Mouse (Mus musculus): Measurements from ENCODE around the gene Cdc34. TPM values are rescaled to one million over a fixed set of nuclear protein-coding genes. Genes with fewer than 3 reads are reported as not detected.

The Cdc34 gene
- polyA plus RNA-seq (2014; fragmentation: Nextera tagmentation; extraction: Ambion mirVana): 149 and 178 TPM in 2 replicates

DNA sequence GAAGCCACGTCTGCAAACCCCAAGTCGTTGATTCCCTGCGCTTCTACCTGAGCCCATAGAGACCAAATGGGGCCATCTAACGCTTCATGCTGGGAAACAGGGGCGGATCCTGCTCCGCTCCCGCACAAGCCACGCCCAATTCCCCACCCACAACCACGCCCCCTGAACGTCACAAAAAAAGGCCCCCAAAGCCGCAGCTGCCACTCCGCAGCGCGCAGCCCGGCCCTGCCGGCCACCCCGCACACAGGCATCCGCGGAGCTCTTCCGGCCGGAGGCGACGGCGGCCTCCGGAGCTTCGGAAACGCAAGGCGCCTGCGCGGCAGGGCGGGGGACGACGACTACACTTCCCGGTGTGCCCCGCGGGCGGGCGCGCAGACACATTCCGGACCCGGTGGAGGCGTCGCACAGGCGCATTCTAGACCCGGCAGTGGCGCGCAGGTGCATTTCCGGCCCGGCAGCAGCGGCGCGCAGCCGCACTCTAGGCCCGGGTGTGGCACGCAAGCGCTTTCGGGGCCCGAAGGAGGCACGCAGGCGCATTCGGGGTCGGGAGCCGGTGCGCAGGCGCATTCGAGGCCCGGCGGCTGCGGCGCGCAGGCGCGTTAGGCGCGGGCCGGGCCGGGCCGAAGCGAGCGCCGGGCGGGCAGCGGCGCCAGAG, at the start of gene Cdc34:
Cdc34 (plus strand) TSS at position 605 of the 655 bp plus-strand sequence.
- DNase-seq (ENCODE audit: low spot score, missing footprints) (peak; percentile 100), ATAC-seq (ENCODE audit: low FRiP score) (peak; percentile 95)
- peaks cover 17% of the 10 kb centered on the region for H3K4me1 ChIP-seq (ENCODE audit: control insufficient read depth, insufficient read depth, low read length)
- no peaks in the 10 kb centered on the region for H3K9me3 ChIP-seq (ENCODE audit: control insufficient read depth, low read length)
- under 1% methylated on average over 72 of the region's 84 CpGs for WGBS
- peak within 1 kb of the TSS; percentile 83 for H3K4me3 ChIP-seq (ENCODE audit: low read depth, low read length)
- H3K36me3 ChIP-seq (ENCODE audit: control insufficient read depth, insufficient read depth, low read length): peaks cover 16% of the 10 kb centered on the region
- H3K4me2 ChIP-seq: peak within 1 kb of the TSS; percentile 54
- H3K9ac ChIP-seq (ENCODE audit: low read length): peak within 1 kb of the TSS; percentile 78
- no peaks in the 10 kb centered on the region for H3K27me3 ChIP-seq (ENCODE audit: control insufficient read depth, insufficient read depth, low read length)
- H3K27ac ChIP-seq (ENCODE audit: low read depth, low read length): peak within 1 kb of the TSS; percentile 33

DNA sequence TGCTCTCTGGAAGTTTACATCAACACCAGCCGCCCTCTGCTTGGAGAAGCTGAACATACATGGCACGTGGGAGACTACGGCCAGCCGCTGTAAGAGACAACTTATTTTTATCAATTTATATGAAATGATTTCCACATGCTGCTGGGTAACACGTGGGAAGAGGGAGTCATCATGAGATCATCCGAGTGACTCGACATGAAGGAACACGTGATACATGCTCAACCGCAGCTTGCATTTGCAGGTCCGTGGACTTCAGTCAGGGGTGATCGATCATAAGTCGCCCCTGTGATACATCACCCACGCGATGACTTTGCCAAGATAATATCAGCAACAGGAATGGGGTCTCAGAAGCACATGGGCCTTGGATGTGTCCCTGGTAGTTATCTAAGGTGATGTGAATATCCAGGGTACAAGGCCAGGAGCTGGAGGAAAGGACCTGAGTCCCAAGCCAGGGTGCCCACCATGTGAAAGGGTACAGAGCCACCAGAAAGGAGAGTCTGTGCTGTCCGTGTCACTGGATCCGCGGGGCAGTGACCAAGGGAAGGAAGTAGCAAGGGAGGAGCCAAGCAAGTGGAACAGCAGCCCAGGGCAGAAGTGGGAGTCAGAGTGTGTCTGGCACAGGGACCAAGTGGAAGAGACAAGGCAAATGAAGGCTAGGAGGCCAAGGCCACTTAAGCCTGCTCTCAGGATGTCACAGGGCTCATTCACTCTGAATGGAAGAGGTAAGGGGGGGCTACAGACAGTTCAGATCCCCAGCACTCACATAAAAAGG, 48.8 kb upstream of the Cdc34 start:
- H3K27me3 ChIP-seq (ENCODE audit: control insufficient read depth, insufficient read depth, low read length): peaks cover 1% of the 10 kb centered on the region; the same call in 1 of the 2 replicates
- 88% methylated on average over 17 of the region's 17 CpGs for WGBS
- no peaks in the 10 kb centered on the region for H3K36me3 ChIP-seq (ENCODE audit: control insufficient read depth, insufficient read depth, low read length)
- no peak for ATAC-seq (ENCODE audit: low FRiP score)
- no peak overlapping the region for H3K27ac ChIP-seq (ENCODE audit: low read depth, low read length)
- no peak overlapping the region for H3K4me2 ChIP-seq
- H3K4me3 ChIP-seq (ENCODE audit: low read depth, low read length): no peak overlapping the region
- 0 out of 2 replicates have a peak, but pooled peaks cover 3% of the 10 kb centered on the region for H3K4me1 ChIP-seq (ENCODE audit: control insufficient read depth, insufficient read depth, low read length)
- H3K9me3 ChIP-seq (ENCODE audit: control insufficient read depth, low read length): no peaks in the 10 kb centered on the region
- DNase-seq (ENCODE audit: low spot score, missing footprints): no peak
- H3K9ac ChIP-seq (ENCODE audit: low read length): no peak overlapping the region

- H3K27ac ChIP-seq (ENCODE audit: low read depth, low read length): no peak overlapping the region
- H3K4me3 ChIP-seq (ENCODE audit: low read depth, low read length): peak overlapping the region; percentile 74
- no peak overlapping the region for H3K9ac ChIP-seq (ENCODE audit: low read length)
- peaks cover 15% of the 10 kb centered on the region for H3K27me3 ChIP-seq (ENCODE audit: control insufficient read depth, insufficient read depth, low read length)
- 79% methylated on average over 8 of the region's 8 CpGs for WGBS
- DNase-seq (ENCODE audit: low spot score, missing footprints) (no peak), ATAC-seq (ENCODE audit: low FRiP score) (no peak)
- peak overlapping the region; percentile 86 for H3K4me2 ChIP-seq
- peaks cover 8% of the 10 kb centered on the region; the same call in 1 of the 2 replicates for H3K4me1 ChIP-seq (ENCODE audit: control insufficient read depth, insufficient read depth, low read length)
- H3K9me3 ChIP-seq (ENCODE audit: control insufficient read depth, low read length): no peaks in the 10 kb centered on the region
- H3K36me3 ChIP-seq (ENCODE audit: control insufficient read depth, insufficient read depth, low read length): no peaks in the 10 kb centered on the region
Measured at GRCm38 (mm10) chr10:79636287-79636686, 45.7 kb upstream of the Cdc34 start.

DNA sequence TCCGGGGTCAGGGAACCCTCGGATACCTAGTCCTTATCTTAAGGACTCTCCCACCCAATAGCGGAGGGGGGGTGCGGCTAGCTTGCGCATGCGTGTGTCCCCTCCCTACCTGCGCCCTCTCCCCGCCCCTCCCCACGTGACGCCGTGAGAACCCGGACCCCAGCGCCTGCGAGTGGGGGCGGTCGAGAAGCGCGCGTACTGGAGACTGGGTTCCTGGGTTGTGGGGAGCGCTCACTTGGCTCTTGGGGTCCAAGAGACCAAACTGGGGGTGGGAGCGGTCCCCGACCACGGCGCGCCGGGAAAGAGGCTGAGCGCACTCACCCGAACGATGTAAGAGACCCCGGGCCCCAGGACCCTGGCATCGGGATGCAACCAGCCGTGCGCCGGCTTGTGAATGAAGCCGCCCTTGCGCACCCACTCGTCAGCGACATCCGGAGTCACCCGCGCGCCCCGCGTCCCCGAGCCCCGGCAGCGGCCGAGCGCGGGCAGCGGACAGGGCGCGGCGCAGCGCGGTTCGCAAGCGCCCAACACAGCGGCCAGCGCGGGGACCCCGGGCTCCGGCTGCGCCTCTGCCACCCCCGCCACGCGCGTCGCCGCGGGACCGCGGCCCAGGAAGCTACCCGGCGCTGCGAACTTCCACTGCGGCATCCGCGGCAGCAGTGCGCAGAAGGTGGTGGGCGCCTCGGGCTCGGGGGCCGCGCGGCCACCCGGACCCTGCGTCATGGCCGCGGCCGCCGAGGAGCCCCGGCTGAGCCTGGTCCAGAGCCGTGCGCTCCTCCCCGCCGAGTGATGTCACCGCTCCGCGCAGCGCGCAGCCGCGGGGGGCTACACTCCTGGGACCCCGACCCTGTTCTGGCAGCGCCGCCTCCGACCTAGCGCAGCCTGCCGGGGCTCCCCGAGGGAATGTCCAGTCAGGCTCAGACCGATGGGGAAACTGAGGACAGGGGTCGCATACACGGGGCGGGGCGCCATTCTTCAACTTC, 44.6 kb upstream of the Cdc34 start, which contains the start of gene Shc2:
Shc2 (minus strand) TSS at position 791 of the 983 bp plus-strand sequence.
- Histone ChIP-seq H3K27me3 (ENCODE audit: control insufficient read depth, insufficient read depth, low read length) (peaks cover 15% of the 10 kb centered on the region), H3K4me1 (ENCODE audit: control insufficient read depth, insufficient read depth, low read length) (peaks cover 8% of the 10 kb centered on the region; the same call in 1 of the 2 replicates), H3K36me3 (ENCODE audit: control insufficient read depth, insufficient read depth, low read length) (no peaks in the 10 kb centered on the region), H3K27ac (ENCODE audit: low read depth, low read length) (peak within 1 kb of the TSS; percentile 76), H3K9me3 (ENCODE audit: control insufficient read depth, low read length) (no peaks in the 10 kb centered on the region), H3K4me2 (peak within 1 kb of the TSS; percentile 86), H3K9ac (ENCODE audit: low read length) (peak within 1 kb of the TSS; percentile 89), H3K4me3 (ENCODE audit: low read depth, low read length) (peak within 1 kb of the TSS; percentile 74)
- DNase-seq (ENCODE audit: low spot score, missing footprints): peak; percentile 96
- peak; percentile 91 for ATAC-seq (ENCODE audit: low FRiP score)
- under 1% methylated on average over 89 of the region's 116 CpGs for WGBS

- peaks cover 15% of the 10 kb centered on the region for H3K27me3 ChIP-seq (ENCODE audit: control insufficient read depth, insufficient read depth, low read length)
- DNase-seq (ENCODE audit: low spot score, missing footprints) (peak; percentile 93), ATAC-seq (ENCODE audit: low FRiP score) (peak; percentile 49)
- H3K4me1 ChIP-seq (ENCODE audit: control insufficient read depth, insufficient read depth, low read length): peaks cover 8% of the 10 kb centered on the region; the same call in 1 of the 2 replicates
- H3K36me3 ChIP-seq (ENCODE audit: control insufficient read depth, insufficient read depth, low read length): no peaks in the 10 kb centered on the region
- peak overlapping the region; percentile 89; the same call in 1 of the 2 replicates for H3K9ac ChIP-seq (ENCODE audit: low read length)
- peak overlapping the region; percentile 30 for H3K27ac ChIP-seq (ENCODE audit: low read depth, low read length)
- 4% methylated on average over 23 of the region's 23 CpGs for WGBS
- H3K4me2 ChIP-seq: peak overlapping the region; percentile 86
- H3K9me3 ChIP-seq (ENCODE audit: control insufficient read depth, low read length): no peaks in the 10 kb centered on the region
- H3K4me3 ChIP-seq (ENCODE audit: low read depth, low read length): peak overlapping the region; percentile 8; the same call in 1 of the 2 replicates
Measured at GRCm38 (mm10) chr10:79638486-79639204, 43.4 kb upstream of the Cdc34 start.

DNA sequence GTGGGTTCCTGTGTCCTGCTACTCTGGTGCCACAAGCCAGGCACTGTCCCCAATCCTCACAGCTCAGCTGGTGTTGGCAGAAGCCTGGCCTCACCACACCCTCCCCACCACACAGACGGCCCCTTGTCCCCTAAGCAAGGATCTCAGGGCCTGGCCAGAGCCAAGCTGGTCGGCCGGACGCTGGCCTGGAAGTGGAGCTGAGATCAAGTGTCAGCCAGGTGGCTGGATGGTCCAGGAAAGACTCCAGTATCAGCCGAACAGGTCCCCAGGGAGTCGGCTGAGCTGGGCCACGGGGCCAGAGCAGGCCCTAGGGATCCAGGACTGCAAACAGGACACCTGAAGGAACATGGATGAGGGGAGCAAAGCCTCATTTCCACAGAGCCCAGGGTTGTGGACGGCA, 36.3 kb upstream of the Cdc34 start, which contains the start of gene Odf3l2:
Odf3l2 (minus strand) TSS at position 28 of the 400 bp plus-strand sequence.
- 0 out of 2 replicates have a peak, but pooled peaks have one; percentile 28 for ATAC-seq (ENCODE audit: low FRiP score)
- H3K27me3 ChIP-seq (ENCODE audit: control insufficient read depth, insufficient read depth, low read length): no peaks in the 10 kb centered on the region
- H3K9me3 ChIP-seq (ENCODE audit: control insufficient read depth, low read length): no peaks in the 10 kb centered on the region
- DNase-seq (ENCODE audit: low spot score, missing footprints): no peak
- no peak within 1 kb of the TSS for H3K9ac ChIP-seq (ENCODE audit: low read length)
- WGBS: 71% methylated on average over 8 of the region's 8 CpGs
- H3K27ac ChIP-seq (ENCODE audit: low read depth, low read length): no peak within 1 kb of the TSS
- no peaks in the 10 kb centered on the region for H3K4me1 ChIP-seq (ENCODE audit: control insufficient read depth, insufficient read depth, low read length)
- H3K36me3 ChIP-seq (ENCODE audit: control insufficient read depth, insufficient read depth, low read length): no peaks in the 10 kb centered on the region
- no peak within 1 kb of the TSS for H3K4me3 ChIP-seq (ENCODE audit: low read depth, low read length)
- H3K4me2 ChIP-seq: no peak within 1 kb of the TSS

GRCm38 (mm10) chr10:79649070-79649751, 32.8 kb upstream of the Cdc34 start:
- Histone ChIP-seq H3K27me3 (ENCODE audit: control insufficient read depth, insufficient read depth, low read length) (no peaks in the 10 kb centered on the region; the same call in 1 of the 2 replicates), H3K27ac (ENCODE audit: low read depth, low read length) (no peak overlapping the region), H3K4me2 (no peak overlapping the region), H3K9me3 (ENCODE audit: control insufficient read depth, low read length) (no peaks in the 10 kb centered on the region), H3K9ac (ENCODE audit: low read length) (no peak overlapping the region), H3K4me3 (ENCODE audit: low read depth, low read length) (no peak overlapping the region), H3K36me3 (ENCODE audit: control insufficient read depth, insufficient read depth, low read length) (no peaks in the 10 kb centered on the region), H3K4me1 (ENCODE audit: control insufficient read depth, insufficient read depth, low read length) (peaks cover 2% of the 10 kb centered on the region; the same call in 1 of the 2 replicates)
- 31% methylated on average over 7 of the region's 7 CpGs for WGBS
- ATAC-seq (ENCODE audit: low FRiP score) (peak; percentile 73), DNase-seq (ENCODE audit: low spot score, missing footprints) (peak; percentile 97)

Data from midbrain, embryonic 11.5 days (tissue).